Mouse (Mus musculus): ENCODE measurements at regions not wholly inside any gene's neighbourhood (a gene's known extent, or its start where the extent isn't known, plus 50 kb on each side); places are given as distances from the start of the nearest gene placed in this dataset.

DNA sequence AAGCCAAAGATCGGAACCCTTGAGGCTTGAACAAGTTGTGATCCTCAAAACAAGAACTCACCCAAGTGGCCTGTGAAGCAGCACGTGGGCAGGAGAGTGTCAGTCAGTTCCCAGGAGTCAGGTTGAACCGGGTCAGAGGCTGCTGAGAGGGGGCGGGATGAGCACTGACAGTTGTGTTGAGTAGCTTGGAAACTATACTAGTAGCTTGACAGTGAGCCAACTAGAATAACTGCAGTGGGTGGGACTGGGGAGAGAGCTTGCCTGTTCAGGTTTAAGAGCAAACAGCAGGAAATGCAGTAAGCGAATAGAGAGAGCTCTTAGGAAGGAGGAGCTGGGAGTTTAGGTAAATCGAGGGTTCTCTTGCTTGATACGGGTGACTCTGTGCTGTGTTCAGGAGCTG is 61.0 kb upstream of the Syt6 start:
- no peak for DNase-seq (ENCODE audit: low read depth)

GRCm38 (mm10) chr3:103515946-103516345 is 59.1 kb upstream of the Syt6 start:
- DNase-seq (ENCODE audit: low read depth): no peak

GRCm38 (mm10) chr3:103517376-103518304 is 57.4 kb upstream of the Syt6 start:
- DNase-seq (ENCODE audit: low read depth): no peak

GRCm38 (mm10) chr3:103518624-103519023 is 56.4 kb upstream of the Syt6 start:
- no peak for DNase-seq (ENCODE audit: low read depth)

Measured in fibroblast of lung, adult 2 months (primary cell).